Mouse (Mus musculus) urinary bladder, adult 18-20 months (tissue): ENCODE measurements around the gene Slc4a1.

ENCODE experiments used
- DNase-seq, 2 experiments: peaks; one replicate each; pipeline ENCODE4 v3.0.0; 2022; ENCODE audit warnings: low spot score in 2 of 2, mixed read lengths in 2 of 2

The Slc4a1 gene

DNA sequence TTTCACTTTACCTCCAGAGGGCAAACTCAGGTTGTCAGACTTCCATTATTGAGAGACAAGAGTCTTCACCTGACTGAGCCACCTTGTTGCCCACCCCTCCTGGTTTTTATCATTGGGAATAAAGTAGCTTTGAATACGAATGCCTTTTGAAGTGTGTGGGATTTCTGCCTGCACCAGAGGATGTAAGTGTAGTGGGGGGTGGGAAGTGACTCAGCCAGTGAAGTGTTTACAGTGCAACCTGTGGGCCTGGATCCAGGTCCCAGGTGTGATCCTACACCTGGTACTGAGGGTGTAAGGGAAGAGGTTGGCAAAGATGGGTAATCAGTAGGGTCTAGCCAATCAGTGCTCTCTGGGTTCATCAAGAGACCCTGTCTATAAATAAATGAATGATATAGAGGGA, 42.5 kb downstream of the Slc4a1 start:
- no peak for DNase-seq

DNA sequence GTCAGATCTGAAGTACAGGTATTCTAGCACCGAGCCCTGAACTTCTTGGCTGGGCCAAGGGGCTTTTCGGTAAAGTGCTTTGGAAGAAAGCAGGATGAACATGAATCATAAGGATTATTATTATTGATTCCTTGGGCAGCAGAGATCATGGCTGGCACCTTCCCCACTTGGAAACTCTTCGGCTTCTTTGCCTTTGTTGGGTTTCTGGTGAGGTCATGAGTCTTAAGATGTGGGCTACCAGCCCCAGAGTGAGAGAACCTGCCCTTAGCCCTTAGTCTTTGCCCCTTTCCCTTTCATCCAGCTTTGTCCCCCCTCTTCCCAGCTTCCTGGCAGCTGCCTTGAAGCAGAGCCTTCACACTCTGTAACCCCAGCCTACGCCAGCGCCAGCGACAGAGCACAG, 44.1 kb downstream of the Slc4a1 start:
- no peak for DNase-seq

- peak in 1 of 2 experiments; percentile 56 for DNase-seq
Measured at GRCm38 (mm10) chr11:102320686-102321005, 45.4 kb downstream of the Slc4a1 start.

DNA sequence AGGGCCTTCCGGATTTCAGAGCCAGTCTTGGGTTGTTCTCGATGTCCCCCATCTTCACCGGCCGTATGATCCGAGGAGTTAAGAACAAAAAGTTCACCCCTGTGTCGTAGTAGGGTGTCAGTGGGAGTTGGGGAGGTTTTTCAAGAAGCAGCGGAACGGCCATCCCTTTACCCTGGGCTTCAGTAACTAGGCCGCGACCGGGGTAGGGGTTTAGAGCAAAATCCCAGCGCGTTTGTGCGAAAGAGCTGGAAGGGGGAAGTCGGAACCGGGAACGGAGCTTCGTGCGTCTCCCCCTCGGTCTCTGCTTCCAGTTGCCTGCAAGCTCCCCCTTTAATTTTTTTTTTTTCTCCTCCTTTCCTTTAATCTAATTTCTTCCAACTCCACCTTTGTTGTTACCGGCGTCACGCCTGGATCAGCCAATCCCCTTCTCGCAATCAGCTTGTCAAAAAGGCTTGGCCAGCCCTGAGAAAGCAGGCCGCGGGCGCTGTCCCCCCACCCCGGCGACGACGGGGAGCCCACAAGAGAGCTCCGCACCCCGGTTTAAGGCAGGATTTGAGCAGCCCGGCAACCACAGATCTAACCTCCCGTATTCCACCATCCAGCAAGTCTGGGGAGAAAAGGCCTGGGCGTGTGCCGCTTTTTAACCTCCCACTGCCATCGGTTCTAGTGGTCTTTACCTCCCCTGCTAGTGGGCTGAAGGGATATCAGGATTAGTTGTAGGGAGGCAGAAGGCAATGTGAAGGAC, 45.9 kb downstream of the Slc4a1 start:
- peak; percentile 80 to 84 for DNase-seq

DNA sequence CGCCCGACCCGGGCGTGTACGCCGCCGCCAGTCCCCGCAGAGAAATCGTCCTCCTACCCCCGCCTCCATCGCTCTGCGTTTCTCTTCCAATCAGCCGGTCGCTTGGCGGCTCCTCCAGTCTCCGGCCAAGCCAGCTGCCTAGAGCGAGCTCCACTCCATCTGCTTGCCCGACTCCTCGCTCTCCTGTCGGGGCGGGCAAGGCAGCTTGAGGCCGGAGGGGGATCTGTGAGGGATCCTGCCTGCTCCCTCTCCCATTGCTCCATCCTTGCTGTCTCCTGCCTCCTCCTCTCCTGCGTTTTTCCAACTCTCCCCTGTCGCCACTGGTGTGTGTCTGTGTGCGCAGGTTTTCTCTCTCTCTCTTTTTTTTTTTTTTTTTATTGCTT, 46.6 kb downstream of the Slc4a1 start, which contains the start of gene Ubtf:
Ubtf (minus strand) TSS at position 333 of the 383 bp plus-strand sequence.
- DNase-seq: peak; percentile 72 to 77

DNA sequence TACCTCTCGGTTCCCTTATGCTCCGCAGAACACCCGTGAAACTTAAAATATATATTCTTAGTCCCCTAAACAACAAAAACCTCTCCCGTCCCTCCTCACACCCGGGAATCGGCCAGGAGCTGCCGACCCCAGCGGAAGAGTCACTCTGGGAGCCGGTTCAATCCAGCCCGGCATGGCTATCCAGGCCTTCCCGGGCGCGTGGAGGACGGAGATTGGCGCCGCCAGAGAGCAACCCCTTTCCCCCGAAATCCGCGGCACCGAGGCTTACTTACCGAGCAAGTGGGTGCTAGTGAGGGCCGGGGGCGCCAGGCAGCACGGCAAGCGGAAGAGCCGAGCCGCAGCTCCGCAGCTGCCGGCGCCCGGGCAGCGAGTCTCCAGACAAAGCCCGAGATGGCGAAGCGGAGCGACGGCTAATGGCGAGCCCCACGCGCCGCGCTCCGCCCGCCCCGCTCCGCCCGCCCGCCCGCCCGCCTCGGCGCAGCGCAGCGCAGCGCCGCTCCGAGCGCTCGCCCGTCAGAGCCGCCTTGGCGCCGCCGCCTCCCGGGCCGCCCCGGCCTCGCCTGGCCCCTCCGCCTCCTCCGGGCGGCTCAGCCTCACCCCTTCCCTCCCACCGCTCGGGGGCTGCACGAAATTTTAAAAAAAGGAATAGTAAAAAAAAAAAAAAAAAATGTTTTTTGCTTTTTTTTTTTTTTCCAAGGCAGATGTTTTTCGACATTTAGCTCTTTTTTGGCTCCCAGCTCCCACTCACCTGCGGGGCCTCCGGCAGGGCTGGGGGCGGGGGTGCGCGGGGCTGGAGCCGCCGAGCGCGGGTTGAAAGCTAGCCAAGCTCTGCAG, 47.2 kb downstream of the Slc4a1 start:
- peak in 1 of 2 experiments; percentile 69 for DNase-seq

GRCm38 (mm10) chr11:102317901-102318575, 48.0 kb downstream of the Slc4a1 start:
- DNase-seq: peak; percentile 65 to 69

DNA sequence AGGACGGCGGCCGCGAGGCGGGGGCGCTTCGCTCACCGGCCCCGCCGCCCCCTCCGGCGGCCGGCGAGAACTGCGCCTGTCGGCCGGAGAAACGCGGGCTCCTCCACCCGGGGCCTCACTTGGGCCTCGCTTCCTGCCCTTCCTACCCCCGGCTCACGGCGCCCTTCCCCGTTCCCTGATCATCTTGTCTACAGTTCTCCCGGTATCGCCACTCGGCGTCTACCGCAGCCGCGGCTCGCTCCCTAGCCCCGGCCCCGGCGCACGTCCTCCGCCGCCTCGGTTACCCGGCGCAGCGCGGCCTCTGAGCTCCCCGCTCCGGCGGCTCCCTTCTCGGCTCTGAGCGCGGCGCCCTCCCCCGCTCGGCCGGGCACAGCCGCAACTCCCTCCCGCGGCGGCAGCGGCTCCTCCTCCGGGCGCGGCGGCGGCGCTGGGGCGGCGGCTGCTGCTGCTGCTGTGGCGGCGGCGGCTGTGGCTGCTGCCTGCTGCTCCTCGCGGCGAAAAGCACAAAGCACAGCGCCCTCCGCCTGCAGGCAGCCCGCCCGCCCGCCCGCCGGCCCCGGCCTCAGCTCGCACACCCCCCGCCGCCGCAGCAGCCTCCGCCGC, 48.6 kb downstream of the Slc4a1 start:
- DNase-seq: peak in 1 of 2 experiments; percentile 58

DNA sequence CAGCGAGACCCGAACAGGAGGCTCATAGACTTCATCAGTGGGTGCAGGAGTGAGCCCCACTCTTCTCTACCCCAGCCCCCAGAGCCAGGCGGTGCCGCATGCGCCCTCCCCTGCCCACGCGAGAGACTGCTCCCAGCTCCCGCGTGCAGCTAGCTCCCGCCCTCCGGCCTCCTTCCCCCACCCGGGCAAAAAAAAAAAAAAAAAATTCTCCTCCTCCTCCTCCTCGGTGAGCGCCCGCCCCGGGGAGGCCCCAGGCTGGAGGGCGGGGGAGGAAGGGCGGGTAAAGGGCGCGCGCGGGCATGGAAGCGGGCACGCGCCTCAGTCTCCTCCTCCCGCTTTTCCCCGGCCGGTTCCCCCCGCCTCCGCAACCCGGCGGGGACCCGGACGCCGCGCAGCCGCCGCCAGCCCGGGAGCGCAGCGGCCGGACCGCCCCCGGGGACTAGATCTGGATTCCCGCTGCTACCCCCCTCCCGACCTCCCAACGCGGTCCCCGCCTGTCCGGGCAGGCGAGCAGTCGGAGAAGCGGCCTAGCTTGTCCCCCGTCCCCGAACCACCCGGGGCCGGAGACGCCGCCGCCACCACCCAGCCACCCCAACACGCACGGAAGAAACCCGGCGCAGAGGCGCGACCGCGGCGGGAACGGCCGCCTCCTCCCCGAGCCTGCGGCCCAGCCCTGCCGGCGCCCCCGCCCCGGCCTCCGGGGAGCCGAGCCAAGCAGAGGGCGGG, 49.3 kb downstream of the Slc4a1 start:
- peak; percentile 81 to 88 for DNase-seq

GRCm38 (mm10) chr11:102315690-102316571, 50.1 kb downstream of the Slc4a1 start:
- no peak for DNase-seq

DNA sequence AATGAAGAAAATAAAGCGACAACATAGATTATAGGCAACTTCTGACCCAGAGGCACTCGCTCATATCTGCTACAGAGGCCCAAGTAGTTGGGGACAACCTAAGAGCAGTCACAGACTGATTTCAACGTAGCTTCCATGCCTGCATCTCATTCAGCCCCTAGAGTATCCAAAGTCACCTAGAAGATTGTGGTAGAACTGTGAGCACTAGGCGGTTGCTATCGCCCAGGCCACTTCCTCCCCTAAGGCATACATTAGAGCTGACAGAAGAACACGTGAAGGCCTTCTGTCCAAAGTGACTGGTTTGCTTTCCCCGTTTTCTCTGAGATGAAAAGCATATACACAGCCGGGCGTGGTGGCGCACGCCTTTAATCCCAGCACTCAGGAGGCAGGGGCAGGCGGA, 51.7 kb downstream of the Slc4a1 start:
- no peak for DNase-seq

GRCm38 (mm10) chr11:102312586-102312985, 53.4 kb downstream of the Slc4a1 start:
- no peak for DNase-seq

- DNase-seq: no peak
Measured at GRCm38 (mm10) chr11:102311966-102312365, 54.0 kb downstream of the Slc4a1 start.

DNA sequence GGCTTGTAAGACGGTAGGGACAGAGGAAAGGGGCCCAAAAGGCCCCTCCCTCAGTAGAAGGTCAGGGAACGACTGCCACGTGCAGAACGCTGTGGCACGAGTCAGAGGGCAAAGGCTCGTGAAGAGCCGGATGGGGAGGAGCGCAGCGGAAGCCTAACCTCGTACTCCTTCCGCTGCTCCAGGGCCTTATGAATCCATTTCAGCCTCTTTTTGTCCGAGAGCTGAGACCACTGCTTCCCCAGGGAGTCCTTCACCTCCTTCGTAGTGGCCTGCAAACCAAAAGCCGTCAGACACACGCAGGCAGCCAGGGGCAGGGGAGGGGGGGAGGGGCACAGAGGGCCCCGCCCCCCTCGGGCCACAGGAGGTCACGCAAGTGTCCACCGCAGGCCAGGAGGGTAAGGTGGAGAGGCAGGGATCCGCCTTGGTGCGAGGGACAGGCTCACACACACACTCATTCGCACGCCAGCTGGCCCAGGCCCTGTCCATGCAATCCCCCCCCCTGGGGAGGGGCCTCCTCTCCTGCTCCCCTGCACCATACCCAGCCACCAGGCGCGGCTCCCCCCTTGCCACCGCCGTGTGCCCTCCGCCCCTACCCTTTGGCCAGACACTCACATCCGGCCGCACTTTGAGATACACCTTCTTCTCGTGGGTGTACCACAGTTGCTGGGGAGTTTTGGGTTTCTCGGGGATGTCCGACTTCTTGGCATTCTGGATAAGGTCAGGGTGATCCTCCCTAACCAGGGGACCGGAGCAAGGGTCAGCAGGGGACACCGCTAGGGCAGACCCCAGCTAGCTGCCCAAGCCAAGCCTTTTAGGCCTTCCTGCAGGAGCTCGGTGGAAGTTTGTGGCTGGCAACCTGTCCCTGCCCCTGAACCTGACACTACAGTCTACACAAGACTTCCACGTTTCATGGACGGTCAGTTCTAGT, 55.0 kb downstream of the Slc4a1 start:
- no peak for DNase-seq

GRCm38 (mm10) chr11:102309821-102310617, 56.0 kb downstream of the Slc4a1 start:
- no peak for DNase-seq

DNA sequence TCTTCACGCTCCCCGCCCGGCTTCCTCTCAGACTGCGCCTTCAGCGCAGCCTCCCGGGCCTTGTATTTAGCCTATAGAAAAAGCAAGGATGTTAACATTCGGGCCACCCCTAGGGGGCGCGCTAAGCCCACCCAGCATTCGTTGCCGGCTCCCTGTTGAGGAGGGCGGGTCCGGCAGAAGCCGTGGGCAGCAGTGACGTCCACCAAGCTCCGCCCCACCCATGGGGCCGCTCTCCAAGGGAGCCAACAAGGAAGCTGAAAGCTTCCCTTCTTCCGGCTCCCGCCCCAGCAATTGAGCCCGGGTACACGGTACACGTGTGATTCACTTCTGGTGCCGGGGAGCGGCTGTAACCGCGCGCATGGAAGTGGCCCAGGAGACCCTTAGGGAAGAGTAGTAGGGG, 57.0 kb downstream of the Slc4a1 start:
- peak; percentile 94 to 95 for DNase-seq

- DNase-seq: no peak
Measured at GRCm38 (mm10) chr11:102308104-102308503, 57.9 kb downstream of the Slc4a1 start.

- no peak for DNase-seq
Measured at GRCm38 (mm10) chr11:102305359-102305758, 60.6 kb downstream of the Slc4a1 start.
